Mouse (Mus musculus): ENCODE data around the gene Tmc7.

Gene Tmc7

DNA sequence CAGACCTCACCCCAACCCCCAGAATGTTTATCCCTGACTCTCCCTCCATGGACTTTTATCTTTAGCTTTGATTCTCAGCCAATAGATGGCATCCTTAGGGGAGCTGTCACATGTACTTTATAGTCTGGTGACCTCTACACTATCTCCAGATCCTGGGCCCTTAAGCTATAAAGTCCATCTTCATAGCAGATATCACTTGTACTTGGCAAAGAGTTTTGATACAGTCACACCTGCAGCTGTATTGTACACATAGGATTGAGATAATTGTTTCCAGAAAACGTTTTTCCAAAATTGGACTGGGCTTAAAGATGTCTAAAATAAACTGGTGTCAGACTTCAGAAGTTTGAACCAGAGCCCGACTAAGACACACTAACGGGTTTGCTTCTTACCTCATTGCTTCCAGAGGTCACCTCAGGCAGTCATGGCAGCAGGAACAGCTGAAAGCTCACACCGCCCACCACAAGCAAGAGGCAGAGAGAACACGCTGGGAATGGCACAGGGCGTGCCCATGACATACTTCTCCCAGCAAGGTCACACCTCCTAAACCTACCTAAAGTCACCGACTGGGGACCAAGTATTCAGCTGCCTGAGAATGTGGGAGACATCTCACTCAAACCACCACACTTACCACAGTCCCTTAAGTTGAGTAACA, 84.6 kb downstream of the Tmc7 start:
- DNase-seq (ENCODE audit: low spot score) = no peak

DNA sequence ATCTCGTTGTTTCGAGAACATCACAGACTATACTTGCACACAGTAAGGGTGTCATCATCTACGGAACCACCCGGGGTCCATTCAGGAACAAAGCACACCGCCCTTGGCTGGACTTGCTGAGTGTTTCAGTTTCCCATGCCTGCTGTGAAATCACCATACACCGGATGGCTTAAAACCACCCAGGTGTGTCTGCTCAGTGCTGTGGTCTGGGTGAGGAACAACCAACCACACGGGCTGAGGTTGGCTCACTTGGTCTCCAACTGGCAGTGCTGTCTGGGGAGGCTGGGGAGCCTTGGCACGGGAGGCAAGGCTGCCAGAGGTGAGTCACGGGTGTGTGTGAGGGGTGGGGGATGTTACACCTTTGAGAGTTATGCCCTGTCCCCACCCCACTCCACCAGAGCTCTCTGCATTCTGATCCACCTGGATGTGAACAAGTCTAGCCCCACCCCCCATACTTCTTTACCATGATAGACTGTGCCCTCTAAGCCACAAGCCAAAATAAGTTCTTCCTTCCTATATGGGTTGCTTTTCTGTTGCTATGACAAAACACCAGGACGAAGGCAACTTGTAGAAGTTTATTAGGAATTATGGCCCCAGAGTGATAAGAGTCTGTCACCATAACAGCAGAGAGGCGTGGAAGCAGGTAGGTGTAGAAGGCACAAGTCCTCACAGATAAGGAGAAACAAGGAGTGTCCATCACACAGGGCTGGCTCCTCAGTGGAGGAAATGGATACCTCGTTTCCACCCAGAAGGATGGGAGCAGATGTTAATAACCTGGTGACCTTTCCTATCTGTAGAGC, 85.4 kb downstream of the Tmc7 start:
- no peak for DNase-seq (ENCODE audit: low spot score)

DNA sequence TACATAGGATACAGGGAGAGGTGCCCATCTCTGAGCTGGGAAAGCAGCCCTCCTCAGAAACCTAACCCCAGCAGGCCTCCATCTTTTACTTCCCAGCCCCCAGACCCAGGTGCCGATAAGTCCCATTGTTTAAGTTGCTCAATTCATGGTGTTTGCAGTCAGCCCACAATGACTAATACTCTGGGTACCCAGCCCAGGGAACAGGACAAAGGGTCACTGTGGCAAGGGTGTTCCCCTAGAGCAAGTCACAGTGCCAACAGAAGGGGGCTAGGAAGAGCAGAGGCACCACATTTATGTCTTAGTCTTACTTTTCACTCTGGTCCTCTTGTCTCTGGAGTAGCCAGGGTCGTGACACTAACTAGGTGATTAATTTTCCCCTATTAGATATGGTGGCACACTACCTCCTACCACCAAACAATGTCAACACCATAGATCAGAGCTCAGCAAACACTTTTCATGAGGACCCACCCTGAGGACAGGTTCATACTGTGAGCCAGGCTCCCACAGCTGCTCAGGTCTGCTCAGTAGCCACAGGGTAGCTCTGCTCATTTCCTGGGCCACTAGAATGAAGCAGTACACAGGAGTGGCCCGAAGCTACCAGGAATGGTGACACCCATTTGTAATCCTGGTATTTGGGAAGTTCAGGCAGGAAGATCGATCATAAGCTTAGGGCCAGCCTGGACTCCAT, 89.5 kb downstream of the Tmc7 start:
- DNase-seq (ENCODE audit: low spot score) = no peak

DNA sequence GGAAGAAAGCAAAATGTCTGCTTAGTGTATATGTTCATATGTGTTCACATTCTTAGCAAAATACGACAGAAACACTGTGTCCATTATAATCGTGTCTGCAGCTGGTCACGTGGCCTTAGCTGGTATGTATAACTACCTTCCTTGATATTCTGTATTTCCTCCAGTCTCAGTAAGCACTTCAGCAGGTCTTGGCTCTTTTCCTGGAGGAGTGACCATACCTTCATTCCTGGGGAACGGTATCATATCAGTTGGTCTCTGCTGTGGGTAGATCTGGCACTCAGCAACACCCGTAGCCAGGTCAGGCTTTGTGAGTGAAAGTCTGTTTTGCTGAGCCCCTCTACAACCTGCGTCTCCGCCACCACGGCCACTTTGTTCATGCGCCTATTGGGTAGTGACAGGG, 90.6 kb downstream of the Tmc7 start:
- no peak for DNase-seq (ENCODE audit: low spot score)

DNA sequence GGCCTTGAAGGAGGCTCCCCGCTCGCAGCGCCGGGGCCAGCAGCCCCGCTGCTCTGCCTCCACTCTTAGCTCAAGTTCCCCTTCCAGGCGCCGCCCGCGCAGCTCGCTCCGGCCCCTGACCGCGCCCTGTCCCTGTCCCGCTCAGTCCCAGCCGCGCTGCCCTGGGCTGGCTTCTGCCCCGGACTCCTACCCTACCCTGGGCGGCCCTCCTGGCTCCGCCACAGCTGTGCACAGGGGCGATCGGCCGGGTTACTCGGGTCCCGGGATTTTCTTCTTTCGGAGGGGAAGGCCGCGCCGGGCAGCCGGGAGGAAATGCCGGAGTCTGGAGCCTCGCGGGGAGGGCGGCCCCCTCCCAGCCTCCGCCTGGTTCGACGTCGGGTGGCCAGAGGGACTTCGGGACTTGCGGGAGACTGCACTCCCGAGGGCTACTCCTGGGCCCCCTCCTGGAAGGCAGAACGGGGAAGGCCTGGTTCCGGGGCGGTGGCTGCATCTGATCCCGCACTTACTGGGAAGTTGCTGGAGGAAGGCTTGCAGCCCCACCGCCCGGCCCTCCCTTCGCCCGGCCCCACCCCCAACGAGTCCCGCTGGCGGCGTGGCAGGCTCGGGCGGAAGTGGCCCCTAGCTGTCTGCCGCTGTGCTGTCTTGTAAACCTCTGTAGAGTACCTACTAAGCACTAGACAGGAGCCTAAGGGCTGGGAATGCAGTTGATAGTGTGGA, 92.9 kb downstream of the Tmc7 start, which contains the start of gene Itpripl2:
Gene Itpripl2, minus strand, starts transcription at position 545 of the 717 bp plus-strand sequence.
- DNase-seq (ENCODE audit: low spot score) = no peak

DNA sequence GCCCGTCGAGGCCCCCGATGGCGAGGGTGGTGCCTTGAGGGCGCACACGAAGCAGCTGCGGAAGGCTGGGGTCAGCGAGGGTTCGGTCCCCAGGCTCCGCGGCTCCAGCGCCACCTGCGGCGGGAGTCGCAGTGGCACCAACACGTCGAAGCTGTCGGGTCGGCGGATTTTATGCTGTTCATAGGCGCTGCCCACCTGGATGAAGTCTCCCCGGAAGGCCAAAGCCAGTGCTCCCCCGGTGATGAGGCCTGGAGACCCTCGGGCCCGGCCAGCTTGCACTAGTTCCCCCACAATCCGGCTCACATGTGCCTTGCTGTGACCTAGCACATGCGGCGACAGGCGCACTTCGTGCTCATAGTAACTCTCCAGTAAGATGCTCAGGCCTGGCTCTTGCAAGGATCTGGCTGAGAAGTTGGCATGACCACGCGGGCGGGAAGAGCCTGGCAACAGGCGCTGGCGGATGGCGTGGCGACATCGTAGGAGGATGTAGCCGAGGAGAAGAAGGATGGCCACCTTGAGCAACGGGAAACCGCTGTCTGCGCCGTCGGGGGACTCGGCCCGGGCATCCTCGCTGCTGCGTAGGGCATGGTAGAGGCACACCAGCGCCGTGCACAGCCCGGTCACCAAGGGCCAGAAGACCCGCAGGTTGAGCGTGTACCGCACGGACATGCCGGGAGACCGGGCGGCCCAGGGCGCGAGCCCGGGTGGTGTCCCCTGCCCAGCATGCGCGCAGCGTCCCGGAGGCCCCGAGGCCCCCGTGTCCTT, 93.7 kb downstream of the Tmc7 start:
- DNase-seq (ENCODE audit: low spot score) = no peak

DNA sequence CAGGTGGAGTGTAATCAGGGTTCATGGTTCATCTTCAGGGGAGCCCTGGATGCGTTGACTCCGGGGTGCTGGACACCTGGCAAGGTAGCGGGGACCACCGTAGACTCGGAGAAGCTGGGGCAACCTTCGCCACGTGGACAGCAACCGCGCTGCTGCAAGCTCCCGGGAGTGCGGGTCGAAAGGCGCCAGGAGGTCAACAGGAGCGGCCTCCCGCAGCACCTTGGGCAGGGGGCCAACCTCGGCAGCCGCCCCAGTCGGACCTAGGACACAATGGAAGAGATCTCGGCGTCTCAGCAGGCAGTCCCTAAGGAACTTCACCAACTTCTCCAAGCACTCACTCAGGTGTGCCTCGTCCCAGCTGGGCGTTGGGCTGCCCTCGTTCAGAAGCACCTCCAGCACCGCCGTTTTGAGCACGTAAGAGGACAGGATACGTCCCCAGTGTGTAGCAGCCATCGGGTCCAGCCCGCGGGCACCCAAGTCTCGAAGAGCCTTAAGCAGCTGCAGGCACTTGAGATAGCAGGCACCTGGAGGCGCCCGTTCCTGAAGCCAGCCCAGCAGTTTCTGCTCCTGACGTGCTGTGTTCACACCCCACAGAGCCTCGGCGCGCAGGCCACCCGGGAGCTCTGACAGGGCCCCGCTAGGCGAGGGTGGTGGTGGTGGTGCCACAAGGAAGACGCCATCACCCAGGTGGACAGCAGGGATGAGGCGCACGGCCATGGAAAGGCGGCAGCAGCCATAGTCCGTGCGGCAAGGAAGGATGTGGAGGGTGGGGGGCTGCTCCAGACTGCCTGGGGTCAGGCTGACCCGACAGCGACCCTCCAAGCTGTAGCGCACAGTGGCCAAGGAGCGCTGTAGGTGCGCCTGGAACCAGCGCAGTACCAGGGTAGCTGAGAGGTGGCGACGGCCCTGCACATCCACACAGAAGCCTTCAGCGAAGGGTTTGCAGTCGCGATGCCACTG, 94.5 kb downstream of the Tmc7 start:
- DNase-seq (ENCODE audit: low spot score) = no peak

DNA sequence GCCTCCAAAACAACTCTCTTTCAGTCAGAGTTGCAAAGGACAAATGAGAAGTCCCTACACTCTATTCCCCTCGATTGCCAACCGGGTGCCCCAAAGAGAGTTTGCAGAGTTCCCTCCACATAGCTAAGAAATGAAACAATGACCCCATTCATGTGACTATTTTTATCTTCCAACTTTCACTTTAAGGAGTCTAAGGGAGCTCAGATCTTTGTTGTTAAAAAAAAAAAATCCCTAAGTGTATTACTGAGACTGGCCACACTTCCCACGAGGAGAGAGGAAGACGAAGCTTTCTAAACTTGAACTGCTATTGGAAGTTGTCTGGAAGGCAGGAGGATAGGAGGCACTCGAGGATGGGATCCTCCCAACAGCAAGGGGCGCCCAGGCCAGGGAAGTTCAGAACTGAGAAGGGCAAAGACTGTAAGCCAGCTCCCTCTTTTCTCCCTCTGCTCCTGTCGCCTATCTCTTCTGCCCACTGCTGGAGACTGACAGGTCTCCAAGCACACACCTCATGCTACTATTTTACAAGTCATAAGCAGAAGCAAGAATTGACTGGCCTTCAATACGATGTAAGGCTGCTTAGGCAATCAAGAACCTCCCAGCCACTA, 96.4 kb downstream of the Tmc7 start:
- DNase-seq (ENCODE audit: low spot score) = no peak

DNA sequence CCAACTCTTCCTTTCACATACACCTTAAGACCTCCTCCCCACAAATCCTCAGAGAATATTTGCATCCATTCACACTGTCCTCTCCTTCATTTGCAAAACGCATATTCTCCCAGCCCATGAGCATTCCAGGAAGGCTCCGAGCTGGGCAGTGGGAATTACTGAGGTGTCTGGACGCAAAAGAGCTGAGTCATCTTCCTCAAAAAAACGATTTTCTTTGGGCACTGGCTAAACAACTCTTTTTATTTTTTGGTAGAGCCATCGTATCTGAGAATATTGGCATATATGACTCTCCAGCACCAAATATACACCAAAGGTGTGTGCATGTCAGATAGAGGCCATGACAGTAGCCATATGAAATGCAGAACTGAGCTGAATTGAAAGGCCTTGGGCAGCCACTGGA, 97.6 kb downstream of the Tmc7 start:
- no peak for DNase-seq (ENCODE audit: low spot score)

Measured in layer of hippocampus, adult 9-10 months (tissue).